In genomic region chr4:102895866-102896265, GRCm38 (mm10) we compare ENCODE assay signal across 16 mouse cellular contexts.
"Had no signal": no experiment of that assay in that cellular context is flagged by ENCODE, and none has a peak within 500 bp of the region (broad histone marks: within the 10 kb centered on the region; RNA-seq: fewer than 3 reads in every experiment).

No protein-coding gene starts in this region.

- H3K9ac ChIP-seq: lung, embryonic 15.5 days; midbrain, embryonic 13.5 days; midbrain, embryonic 15.5 days; neural tube, embryonic 12.5 days; stomach, embryonic 15.5 days had no signal

- H3K27me3 ChIP-seq: lung, embryonic 15.5 days; megakaryocyte, embryonic 14.5 days; midbrain, embryonic 13.5 days; midbrain, embryonic 15.5 days; neural tube, embryonic 12.5 days; stomach, embryonic 15.5 days had no signal

- H3K36me3 ChIP-seq: lung, embryonic 15.5 days; stomach, embryonic 15.5 days had no signal

- H3K27ac ChIP-seq: lung, embryonic 15.5 days; macrophage; midbrain, embryonic 13.5 days; midbrain, embryonic 15.5 days; neural tube, embryonic 12.5 days; stomach, embryonic 15.5 days; stomach, postnatal 0 days had no signal

- H3K4me1 ChIP-seq: lung, embryonic 15.5 days; megakaryocyte, embryonic 14.5 days; midbrain, embryonic 13.5 days; midbrain, embryonic 15.5 days; neural tube, embryonic 12.5 days; stomach, embryonic 15.5 days had no signal

- H3K4me2 ChIP-seq: lung, embryonic 15.5 days; midbrain, embryonic 11.5 days; midbrain, embryonic 13.5 days; midbrain, embryonic 15.5 days; neural tube, embryonic 12.5 days; stomach, embryonic 15.5 days had no signal

- DNase-seq: lung, adult 2 months; lung, postnatal 14 days; lung, postnatal 36 days; right cerebral cortex, postnatal 14 days; thymus, postnatal 14 days; thymus, postnatal 36 days had no signal

- H3K4me3 ChIP-seq: lung, embryonic 15.5 days; megakaryocyte, embryonic 14.5 days; midbrain, embryonic 13.5 days; midbrain, embryonic 15.5 days; neural tube, embryonic 12.5 days; stomach, embryonic 15.5 days had no signal

- H3K9me3 ChIP-seq: lung, embryonic 15.5 days; midbrain, embryonic 13.5 days; stomach, embryonic 15.5 days had no signal

- ATAC-seq: lung, postnatal 0 days; midbrain, embryonic 13.5 days; midbrain, embryonic 15.5 days had no signal
